Mouse (Mus musculus): Measurements from ENCODE around the gene Cacng2. TPM values are rescaled to one million over a fixed set of nuclear protein-coding genes. Genes with fewer than 3 reads are reported as not detected.

Gene Cacng2
- polyA plus RNA-seq, 1 experiment = not detected

- Histone ChIP-seq H3K4me3 (replicated peaks; ENCODE audit: extremely low read depth, low read depth, low read length) (no peak overlapping the region), H3K4me1 (ENCODE audit: control insufficient read depth, insufficient read depth, low read length) (no peaks in the 10 kb centered on the region)
- TF ChIP-seq CTCF (IDR thresholded peaks at IDR 0.05; ENCODE audit: insufficient read depth, low read length) (no peak), POLR2A (IDR thresholded peaks at IDR 0.05; ENCODE audit: borderline replicate concordance, extremely low read depth, low read depth, low read length) (no peak)
- no peak for DNase-seq
- 57% methylated on average over 7 of the region's 7 CpGs for WGBS
These were observed 28.7 kb upstream of the Cacng2 start for GRCm38 (mm10) chr15:78148565-78148964.

GRCm38 (mm10) chr15:78140226-78140625 lies 20.4 kb upstream of the Cacng2 start:
- H3K4me3 ChIP-seq (replicated peaks; ENCODE audit: extremely low read depth, low read depth, low read length) = no peak overlapping the region
- DNase-seq = no peak
- no peaks in the 10 kb centered on the region for H3K4me1 ChIP-seq (ENCODE audit: control insufficient read depth, insufficient read depth, low read length)
- TF ChIP-seq CTCF (IDR thresholded peaks at IDR 0.05; ENCODE audit: insufficient read depth, low read length) (no peak), POLR2A (IDR thresholded peaks at IDR 0.05; ENCODE audit: borderline replicate concordance, extremely low read depth, low read depth, low read length) (no peak)
- WGBS = 65% methylated on average over 8 of the region's 8 CpGs

- TF ChIP-seq CTCF (IDR thresholded peaks at IDR 0.05; ENCODE audit: insufficient read depth, low read length) = no peak
- TF ChIP-seq POLR2A (IDR thresholded peaks at IDR 0.05; ENCODE audit: borderline replicate concordance, extremely low read depth, low read depth, low read length) = no peak
- 36% methylated on average over 6 of the region's 6 CpGs for WGBS
- H3K4me3 ChIP-seq (replicated peaks; ENCODE audit: extremely low read depth, low read depth, low read length) = no peak overlapping the region
These were observed 14.8 kb upstream of the Cacng2 start for GRCm38 (mm10) chr15:78134606-78135005.

GRCm38 (mm10) chr15:78133389-78133788 lies 13.6 kb upstream of the Cacng2 start:
- Histone ChIP-seq H3K4me1 (ENCODE audit: control insufficient read depth, insufficient read depth, low read length) (no peaks in the 10 kb centered on the region), H3K4me3 (replicated peaks; ENCODE audit: extremely low read depth, low read depth, low read length) (no peak overlapping the region)
- no peak for TF ChIP-seq CTCF (IDR thresholded peaks at IDR 0.05; ENCODE audit: insufficient read depth, low read length)
- no peak for TF ChIP-seq POLR2A (IDR thresholded peaks at IDR 0.05; ENCODE audit: borderline replicate concordance, extremely low read depth, low read depth, low read length)
- WGBS = 55% methylated on average over 2 of the region's 2 CpGs
- DNase-seq = no peak

More at GRCm38 (mm10) chr15:78134606-78135005, 14.8 kb upstream of the Cacng2 start:
- DNase-seq = no peak
- no peaks in the 10 kb centered on the region for H3K4me1 ChIP-seq (ENCODE audit: control insufficient read depth, insufficient read depth, low read length)

GRCm38 (mm10) chr15:78119248-78119647 lies 580 bp downstream of the Cacng2 start:
- TF ChIP-seq POLR2A (IDR thresholded peaks at IDR 0.05; ENCODE audit: borderline replicate concordance, extremely low read depth, low read depth, low read length) = no peak
- TF ChIP-seq CTCF (IDR thresholded peaks at IDR 0.05; ENCODE audit: insufficient read depth, low read length) = no peak
- no peak for DNase-seq
- no peak overlapping the region for H3K4me3 ChIP-seq (replicated peaks; ENCODE audit: extremely low read depth, low read depth, low read length)
- no peaks in the 10 kb centered on the region for H3K4me1 ChIP-seq (ENCODE audit: control insufficient read depth, insufficient read depth, low read length)
- WGBS = 9% methylated on average over 39 of the region's 39 CpGs

GRCm38 (mm10) chr15:78118275-78118995 lies 1.4 kb downstream of the Cacng2 start:
- Histone ChIP-seq H3K4me3 (replicated peaks; ENCODE audit: extremely low read depth, low read depth, low read length) (no peak overlapping the region), H3K4me1 (ENCODE audit: control insufficient read depth, insufficient read depth, low read length) (no peaks in the 10 kb centered on the region)
- 76% methylated on average over 16 of the region's 18 CpGs for WGBS
- no peak for DNase-seq
- TF ChIP-seq CTCF (IDR thresholded peaks at IDR 0.05; ENCODE audit: insufficient read depth, low read length) (no peak), POLR2A (IDR thresholded peaks at IDR 0.05; ENCODE audit: borderline replicate concordance, extremely low read depth, low read depth, low read length) (no peak)

GRCm38 (mm10) chr15:78117731-78118130 lies 2.1 kb downstream of the Cacng2 start:
- no peak for DNase-seq
- Histone ChIP-seq H3K4me3 (replicated peaks; ENCODE audit: extremely low read depth, low read depth, low read length) (no peak overlapping the region), H3K4me1 (ENCODE audit: control insufficient read depth, insufficient read depth, low read length) (no peaks in the 10 kb centered on the region)
- WGBS = 89% methylated on average over 16 of the region's 16 CpGs
- TF ChIP-seq POLR2A (IDR thresholded peaks at IDR 0.05; ENCODE audit: borderline replicate concordance, extremely low read depth, low read depth, low read length) (no peak), CTCF (IDR thresholded peaks at IDR 0.05; ENCODE audit: insufficient read depth, low read length) (no peak)

GRCm38 (mm10) chr15:78116936-78117335 lies 2.9 kb downstream of the Cacng2 start:
- 86% methylated on average over 10 of the region's 10 CpGs for WGBS
- DNase-seq = no peak

GRCm38 (mm10) chr15:78116244-78116643 lies 3.6 kb downstream of the Cacng2 start:
- WGBS = 72% methylated on average over 10 of the region's 10 CpGs
- H3K4me1 ChIP-seq (ENCODE audit: control insufficient read depth, insufficient read depth, low read length) = no peaks in the 10 kb centered on the region
- no peak for DNase-seq
- H3K4me3 ChIP-seq (replicated peaks; ENCODE audit: extremely low read depth, low read depth, low read length) = no peak overlapping the region
- TF ChIP-seq POLR2A (IDR thresholded peaks at IDR 0.05; ENCODE audit: borderline replicate concordance, extremely low read depth, low read depth, low read length) (no peak), CTCF (IDR thresholded peaks at IDR 0.05; ENCODE audit: insufficient read depth, low read length) (no peak)

More at GRCm38 (mm10) chr15:78116936-78117335, 2.9 kb downstream of the Cacng2 start:
- no peak overlapping the region for H3K4me3 ChIP-seq (replicated peaks; ENCODE audit: extremely low read depth, low read depth, low read length)
- no peak for TF ChIP-seq POLR2A (IDR thresholded peaks at IDR 0.05; ENCODE audit: borderline replicate concordance, extremely low read depth, low read depth, low read length)
- TF ChIP-seq CTCF (IDR thresholded peaks at IDR 0.05; ENCODE audit: insufficient read depth, low read length) = no peak
- H3K4me1 ChIP-seq (ENCODE audit: control insufficient read depth, insufficient read depth, low read length) = no peaks in the 10 kb centered on the region

GRCm38 (mm10) chr15:78099516-78099915 lies 20.3 kb downstream of the Cacng2 start:
- no peaks in the 10 kb centered on the region for H3K4me1 ChIP-seq (ENCODE audit: control insufficient read depth, insufficient read depth, low read length)
- no peak overlapping the region for H3K4me3 ChIP-seq (replicated peaks; ENCODE audit: extremely low read depth, low read depth, low read length)
- 55% methylated on average over 5 of the region's 5 CpGs for WGBS
- no peak for DNase-seq
- no peak for TF ChIP-seq CTCF (IDR thresholded peaks at IDR 0.05; ENCODE audit: insufficient read depth, low read length)
- TF ChIP-seq POLR2A (IDR thresholded peaks at IDR 0.05; ENCODE audit: borderline replicate concordance, extremely low read depth, low read depth, low read length) = no peak

Data from lung, adult 2 months (tissue).